Mouse (Mus musculus): Measurements from ENCODE around the gene Lpar3. TPM values are rescaled to one million over a fixed set of nuclear protein-coding genes. Genes with fewer than 3 reads are reported as not detected.

Gene Lpar3
- not detected for polyA plus RNA-seq (2017; shearing (Covaris generic))

GRCm38 (mm10) chr3:146220776-146221486 is at the start of gene Lpar3:
TSS of gene Lpar3 (plus strand) at chr3:146220963.

Other genes starting within 250 kb of the Lpar3 start
- gene Syde2, start 233.1 kb upstream of the Lpar3 start, polyA plus RNA-seq (2017; shearing (Covaris generic)) = 0.52 TPM
- gene Wdr63, start 112.8 kb upstream of the Lpar3 start, polyA plus RNA-seq (2017; shearing (Covaris generic)) = not detected
- gene Mcoln3, start 103.5 kb upstream of the Lpar3 start, polyA plus RNA-seq (2017; shearing (Covaris generic)) = 2.4 TPM
- gene Mcoln2, start 71.1 kb upstream of the Lpar3 start, polyA plus RNA-seq (2017; shearing (Covaris generic)) = 20.6 TPM
- gene Ssx2ip, start 183.7 kb downstream of the Lpar3 start, polyA plus RNA-seq (2017; shearing (Covaris generic)) = 4.9 TPM
- 2.0 TPM for gene Ctbs, start 228.8 kb downstream of the Lpar3 start, polyA plus RNA-seq (2017; shearing (Covaris generic))

Data from effector memory CD4-positive, alpha-beta T cell, adult 7 months (primary cell).